Mouse (Mus musculus): Measurements from ENCODE around the gene Macf1.
A peak's percentile ranks its signal among the peaks of the same experiment; 100 is the strongest.
"Not testable (repeated sequence)": the region's sequence is repeated elsewhere in the genome, so short reads cannot be mapped to it uniquely, and the experiment has no call there.

Macf1 gene

DNA sequence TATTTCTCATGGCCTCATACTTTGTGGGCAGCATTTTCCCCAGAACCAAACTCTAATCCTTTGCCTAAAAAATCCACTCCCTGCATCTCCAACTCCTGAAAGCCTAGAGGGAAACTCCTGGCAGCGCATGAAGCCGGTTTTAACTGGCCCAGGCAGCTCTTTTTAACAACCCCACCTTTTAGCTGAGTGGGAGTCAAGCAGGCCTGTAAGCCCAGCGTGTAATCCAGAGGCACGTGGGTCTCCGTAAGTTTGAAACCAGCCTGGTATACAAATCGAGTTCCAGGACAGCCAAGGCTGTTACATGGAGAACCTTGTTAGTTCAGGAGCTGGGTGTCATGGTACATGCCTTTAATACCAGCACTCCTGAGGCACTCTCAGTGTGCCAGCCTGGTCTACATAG lies 14.5 kb downstream of the Macf1 start:
- DNase-seq: no peak

DNA sequence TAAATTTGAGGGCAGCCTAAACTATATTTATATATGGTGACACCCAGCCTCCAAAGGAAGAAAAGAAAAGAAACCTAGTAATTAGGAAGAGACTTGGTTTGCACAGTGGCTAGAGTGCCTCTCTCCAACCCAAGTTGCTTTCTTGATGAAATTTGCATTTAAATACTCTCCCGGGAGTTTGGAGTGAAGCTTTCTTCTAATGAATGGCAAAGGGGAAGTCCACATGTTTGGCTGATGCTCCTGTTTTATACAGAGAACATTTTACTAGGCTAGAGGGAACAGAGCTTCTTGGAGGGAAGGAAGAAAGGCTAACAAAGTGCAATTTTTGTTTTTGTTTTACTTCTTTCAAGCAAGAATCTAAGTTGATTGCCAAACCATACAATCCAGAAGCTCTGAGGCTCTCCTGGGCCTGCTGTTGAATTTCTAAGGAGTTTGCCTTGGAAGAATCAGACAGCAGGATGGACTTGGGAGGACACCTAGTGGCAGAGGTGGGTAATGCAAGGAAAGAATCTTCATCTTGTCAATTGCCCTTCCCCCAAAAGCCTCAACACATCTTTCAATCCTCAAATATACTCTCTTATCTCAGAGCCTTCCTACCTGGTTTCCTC lies 16.8 kb downstream of the Macf1 start:
- DNase-seq: peak; percentile 94

DNA sequence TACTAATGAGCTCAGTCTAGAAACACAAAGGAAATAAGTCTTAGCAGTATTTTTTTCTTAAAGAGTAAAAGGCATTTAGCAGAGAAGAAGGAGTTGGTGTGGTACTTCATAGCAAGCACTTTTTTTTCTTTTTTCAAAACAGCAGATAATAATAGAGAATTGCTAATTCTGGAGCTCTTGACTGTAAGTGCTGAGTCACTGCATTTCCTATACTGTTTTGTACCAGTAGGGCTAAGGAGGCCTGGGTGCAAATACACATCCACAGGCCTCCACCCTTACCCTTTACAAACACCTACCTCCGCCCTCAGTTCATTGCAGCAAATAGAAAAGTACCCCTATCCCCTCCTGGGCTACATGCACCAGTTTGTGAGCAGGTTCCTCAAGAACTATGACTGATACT lies 17.6 kb downstream of the Macf1 start:
- DNase-seq: no peak

DNA sequence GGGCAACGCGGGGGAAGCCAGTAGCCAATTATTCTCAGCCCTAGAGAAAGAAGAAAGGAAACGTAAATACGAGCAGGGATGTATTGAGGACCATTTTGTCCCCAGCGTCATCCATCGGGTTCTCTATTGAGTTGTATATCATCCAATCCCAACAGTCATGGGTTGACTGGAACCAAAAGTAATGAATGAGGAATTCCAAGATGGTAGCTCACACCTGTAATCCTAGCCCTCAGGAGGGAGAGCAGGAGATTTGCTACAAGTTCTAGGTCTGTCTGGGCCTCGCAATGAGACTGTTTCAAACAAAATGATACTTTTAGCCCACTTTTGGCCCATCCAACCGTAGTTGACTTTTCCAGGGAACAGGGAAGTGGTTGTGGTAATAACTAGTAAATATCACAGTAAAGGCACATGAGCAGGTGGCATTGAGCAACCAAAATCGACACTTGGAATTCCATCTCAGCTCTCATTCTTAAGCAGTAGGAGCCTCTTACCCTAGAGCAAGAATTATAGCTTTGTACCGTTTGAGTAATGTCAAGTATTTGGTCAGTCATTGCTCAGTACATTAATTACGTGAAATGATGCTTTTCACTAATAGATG lies 18.4 kb downstream of the Macf1 start:
- peak; percentile 58 for DNase-seq

DNA sequence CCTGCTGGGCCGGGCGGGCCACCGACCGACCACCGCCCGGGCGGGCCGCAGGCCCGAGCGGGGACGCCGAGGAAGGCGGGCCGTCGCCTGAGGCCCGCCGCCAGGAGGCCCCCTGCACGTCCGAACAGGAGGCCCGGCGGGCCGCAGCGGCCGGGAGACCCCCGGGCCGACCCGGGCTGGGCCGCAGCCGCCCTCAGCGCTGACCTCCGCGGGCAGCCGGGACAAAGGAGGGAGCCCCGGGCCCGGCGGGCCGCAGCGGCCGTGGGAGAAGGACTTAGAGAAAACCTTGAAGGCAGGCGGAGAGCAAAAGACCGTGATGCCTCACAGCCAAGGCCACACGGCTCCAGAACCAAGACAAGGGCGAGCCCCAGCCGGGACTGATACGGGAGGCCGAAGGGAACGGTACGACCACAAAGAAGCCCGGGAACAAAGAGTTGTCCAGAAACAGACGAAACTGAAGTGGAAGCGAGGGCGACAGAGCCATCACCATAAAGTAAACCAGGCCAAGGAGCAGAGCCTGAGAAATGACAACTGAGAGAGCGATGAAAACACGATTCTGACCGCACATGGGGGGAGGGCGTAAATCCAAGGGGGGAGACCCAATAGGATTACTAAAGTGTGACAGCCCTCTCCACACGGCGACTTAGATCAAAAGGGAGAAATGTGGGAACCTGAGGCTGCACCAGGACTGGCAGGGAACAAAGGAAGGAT lies 19.1 kb downstream of the Macf1 start:
- DNase-seq: peak; percentile 33

DNA sequence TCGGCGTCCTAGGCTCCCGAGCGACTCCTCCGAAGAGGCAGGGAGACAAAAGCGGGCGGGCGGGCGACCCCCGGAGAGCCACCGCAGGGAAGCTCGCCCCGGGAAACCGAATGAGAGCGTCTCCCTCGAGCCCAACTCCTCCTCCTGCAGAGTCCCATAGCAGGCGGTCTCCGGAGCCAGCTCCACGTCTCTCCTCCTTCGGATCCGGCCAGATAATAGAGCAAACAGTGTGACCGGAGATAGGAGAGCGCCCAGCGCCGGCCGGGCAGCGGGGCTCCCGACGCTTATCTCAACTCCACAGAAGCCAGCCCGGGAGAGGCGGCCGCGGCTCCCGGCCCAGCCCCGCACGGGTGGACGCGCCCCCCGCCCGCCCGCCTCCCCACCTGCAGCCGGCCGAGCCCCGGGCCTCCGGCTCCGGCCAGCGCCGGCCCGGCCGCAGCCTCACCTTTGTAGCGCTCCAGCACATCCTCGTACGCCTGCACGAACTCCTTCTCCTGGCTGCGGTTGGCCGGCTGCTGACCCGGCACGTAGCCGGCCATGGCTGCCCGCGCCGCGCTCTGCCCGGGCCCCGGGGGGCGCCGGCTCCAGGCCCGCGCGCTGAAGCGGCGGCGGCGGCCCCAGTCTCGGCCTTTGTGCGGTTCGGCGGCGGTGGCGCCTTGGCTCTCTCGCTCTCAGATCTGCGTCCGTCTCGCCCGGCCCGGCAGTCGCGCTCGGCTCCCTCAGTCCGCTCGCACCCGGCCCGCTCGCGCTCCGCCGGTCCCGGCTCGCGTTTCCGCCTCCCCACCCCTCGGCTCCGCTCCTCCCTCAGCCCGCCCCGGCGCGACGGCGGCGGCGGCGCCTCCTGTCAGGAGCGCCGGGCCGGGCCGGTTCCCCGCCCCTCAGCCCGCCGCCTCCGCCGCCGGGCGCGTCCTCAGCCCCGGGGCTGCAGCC lies 19.9 kb downstream of the Macf1 start:
- DNase-seq: peak; percentile 78

DNA sequence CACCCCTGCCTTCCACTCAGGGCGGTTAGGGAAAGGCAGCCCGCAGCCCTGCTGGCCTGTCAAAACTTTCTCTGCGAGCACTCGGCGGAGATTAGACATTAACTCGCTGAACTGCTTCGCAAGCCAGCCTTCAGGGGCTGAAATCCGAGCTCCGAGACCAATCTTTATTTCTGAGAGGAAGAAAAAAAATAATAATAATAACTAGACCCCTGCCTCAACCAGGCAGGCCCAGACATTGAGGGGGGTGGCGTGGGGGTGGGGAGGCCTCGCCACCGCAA lies 20.5 kb downstream of the Macf1 start:
- DNase-seq: peak; percentile 35

DNA sequence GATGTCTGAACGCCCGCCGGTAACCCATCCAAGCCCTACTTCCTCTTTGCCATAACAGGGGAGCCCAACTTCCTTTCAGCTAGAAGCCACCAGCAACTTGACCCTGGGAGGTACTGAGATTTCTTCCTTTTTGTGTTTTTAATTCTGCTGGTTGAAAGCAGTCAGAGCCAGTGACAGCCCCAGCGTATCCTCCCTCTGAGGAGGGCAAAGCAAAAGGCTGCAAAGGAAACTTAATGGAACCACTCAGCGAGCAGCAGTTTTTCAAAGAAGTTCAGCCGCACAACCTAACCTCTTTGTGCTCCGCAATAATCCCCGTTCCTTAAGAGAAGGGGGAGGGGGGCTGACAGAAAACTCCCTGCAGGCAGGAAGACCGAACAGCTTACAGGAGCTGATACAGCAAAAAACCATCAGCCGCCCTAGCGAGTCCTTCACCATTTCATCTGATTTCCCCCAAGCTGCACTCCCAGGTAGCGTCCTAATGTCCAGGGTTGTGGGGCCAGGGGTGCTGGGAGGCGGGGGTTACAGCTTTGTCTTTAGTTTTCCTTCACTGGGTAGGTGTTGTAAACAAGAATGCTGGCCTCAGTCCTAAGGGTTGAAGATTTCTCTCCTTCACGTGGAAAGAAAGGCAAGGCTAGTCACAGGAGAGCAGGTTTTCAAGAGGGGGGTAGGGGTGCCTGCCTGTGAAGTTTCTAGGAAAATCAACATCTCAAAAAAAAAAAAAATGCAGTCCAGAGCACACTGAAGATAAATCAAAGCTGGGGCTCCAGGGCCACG lies 21.1 kb downstream of the Macf1 start:
- no peak for DNase-seq

DNA sequence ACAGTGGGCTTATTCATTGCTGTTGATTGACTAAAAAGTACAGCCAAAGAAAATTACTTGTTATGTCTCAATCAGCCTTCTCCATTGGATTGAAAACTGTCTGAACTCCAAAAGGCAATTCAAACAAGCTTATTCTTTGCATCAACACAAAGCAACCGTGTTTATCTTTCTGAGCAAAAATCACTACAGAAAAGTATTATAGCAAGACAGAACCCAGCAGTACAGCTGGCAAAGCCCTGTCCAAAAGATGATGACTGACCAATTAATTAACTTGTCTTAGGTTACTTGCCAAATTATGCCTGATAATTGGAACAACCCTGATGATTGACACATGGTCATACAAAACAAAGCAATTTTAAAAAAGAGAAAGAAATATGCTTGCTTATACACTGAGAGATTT lies 26.0 kb downstream of the Macf1 start:
- no peak for DNase-seq

DNA sequence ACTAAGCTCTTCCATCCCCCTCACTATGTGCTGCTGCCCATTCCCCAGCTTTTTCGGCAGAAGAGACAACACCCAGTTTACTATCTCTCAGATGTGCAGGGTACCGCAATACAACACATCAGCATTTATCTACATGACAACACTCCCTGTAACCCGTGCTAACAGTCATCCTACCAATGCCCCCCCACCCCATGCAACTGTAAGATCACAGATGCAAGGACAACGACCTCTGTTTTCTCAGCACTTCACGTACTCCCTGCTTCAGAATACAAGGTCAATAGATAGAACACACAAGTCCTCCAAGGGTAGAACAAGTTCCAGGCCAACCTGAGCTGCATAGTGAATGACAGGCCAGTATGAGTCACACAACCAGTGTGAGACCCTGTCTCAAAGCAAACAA lies 28.9 kb downstream of the Macf1 start:
- no peak for DNase-seq

DNA sequence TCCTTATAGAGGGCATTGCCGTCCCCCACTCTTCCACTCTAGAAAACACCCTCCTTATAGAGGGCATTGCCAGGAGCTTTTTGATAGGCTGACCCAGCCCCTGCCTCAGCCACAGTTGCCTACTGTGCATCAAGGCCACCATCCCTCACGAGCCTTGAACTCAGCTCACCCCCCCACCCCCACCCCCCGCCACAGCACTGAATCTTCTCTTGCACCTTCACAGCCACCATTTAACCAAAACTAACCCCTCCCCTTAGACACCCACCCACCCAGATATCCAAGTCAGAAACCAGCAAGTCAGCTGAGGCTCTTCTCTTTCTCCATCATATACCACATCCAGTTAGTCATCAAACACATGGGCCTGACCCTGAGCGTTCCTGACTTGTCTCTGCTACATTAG lies 29.6 kb downstream of the Macf1 start:
- DNase-seq: no peak

DNA sequence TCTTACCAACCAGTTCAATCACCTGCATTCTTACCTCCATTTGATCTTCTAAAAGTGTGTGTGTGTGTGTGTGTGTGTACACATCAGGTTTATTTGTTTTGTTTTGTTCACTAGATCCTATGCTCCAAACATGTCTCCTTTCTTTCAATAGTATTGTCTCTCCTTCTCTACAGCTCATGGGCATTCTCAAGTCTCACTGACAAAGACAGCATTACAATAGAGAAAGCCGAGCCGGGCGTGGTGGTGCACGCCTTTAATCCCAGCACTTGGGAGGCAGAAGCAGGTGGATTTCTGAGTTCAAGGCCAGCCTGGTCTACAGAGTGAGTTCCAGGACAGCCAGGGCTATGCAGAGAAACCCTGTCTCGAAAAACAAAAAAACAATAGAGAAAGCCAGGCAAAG lies 30.7 kb downstream of the Macf1 start:
- not testable (repeated sequence) for DNase-seq

DNA sequence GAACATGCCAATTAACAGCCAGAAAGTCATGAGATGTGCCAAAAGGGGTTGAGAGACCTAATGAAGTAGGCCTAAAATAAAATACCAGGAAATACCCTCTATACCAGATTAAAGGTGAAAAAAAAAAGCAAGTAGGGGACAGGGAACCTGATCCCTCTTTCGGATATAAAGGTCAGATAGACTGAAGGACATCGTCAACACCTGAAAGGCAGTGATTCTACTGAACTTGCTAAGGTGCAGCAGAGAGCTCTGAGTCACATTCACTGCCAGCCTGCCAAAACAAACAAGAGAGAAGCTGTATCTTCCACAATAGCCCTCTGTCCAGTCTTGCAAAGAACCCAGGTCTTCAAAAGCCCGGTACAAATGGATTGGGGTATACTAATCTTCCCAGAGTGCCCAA lies 32.0 kb downstream of the Macf1 start:
- peak; percentile 29 for DNase-seq

DNA sequence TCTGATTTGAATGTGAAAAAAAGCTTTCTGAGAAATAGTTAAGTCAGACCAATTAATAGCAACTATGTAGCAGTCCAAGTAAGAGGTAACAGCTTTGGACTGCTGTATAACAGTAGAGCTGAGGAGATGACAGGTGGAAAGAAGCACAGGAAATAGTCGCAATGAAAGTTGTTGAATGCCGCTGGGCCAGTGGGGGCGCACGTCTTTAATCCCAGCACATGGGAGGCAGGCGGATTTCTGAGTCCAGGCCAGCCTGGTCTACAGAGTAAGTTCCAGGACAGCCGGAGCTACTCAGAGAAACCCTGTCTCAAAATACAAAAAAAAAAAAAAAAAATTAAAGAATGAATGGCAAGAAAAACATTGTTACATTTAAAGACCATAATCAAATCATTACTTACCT lies 35.0 kb downstream of the Macf1 start:
- no peak for DNase-seq

DNA sequence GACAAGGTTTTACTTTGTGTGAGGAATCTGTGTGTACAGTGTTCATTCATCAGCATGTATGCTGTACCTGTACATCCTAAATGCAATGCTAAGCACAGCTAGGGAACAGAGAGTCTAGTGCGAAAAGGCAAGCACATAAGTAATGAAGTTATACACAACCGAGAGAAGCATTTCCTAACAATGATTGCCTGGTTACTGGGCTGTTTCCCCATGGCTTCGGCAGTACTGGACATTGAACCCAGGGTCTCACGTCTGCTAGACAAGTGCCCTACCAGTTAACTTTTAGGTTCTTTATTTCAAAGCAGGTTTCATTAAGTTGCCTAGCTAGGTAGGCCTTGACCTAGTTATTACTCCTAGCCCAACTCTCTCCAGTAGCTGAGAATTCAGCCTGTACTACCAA lies 36.5 kb downstream of the Macf1 start:
- no peak for DNase-seq

DNA sequence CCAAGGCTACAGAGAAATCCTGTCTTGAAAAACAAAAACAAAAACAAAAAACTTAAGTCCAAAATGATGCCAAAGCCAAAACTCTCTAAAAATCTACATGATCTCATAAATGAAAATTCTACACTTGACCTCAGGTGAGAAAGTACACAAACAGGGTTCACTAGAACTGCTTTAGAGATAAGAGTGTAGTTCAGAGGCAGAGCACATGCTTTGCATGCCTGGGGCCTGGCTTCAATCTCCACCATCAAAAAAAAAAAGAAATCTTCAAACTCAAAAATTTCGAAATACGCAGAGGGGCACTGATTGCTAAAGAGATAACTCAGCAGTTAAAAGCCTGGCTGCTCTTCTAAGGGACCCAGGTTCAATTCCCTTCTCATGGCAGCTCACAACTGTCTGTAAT lies 37.1 kb downstream of the Macf1 start:
- DNase-seq: peak; percentile 46

DNA sequence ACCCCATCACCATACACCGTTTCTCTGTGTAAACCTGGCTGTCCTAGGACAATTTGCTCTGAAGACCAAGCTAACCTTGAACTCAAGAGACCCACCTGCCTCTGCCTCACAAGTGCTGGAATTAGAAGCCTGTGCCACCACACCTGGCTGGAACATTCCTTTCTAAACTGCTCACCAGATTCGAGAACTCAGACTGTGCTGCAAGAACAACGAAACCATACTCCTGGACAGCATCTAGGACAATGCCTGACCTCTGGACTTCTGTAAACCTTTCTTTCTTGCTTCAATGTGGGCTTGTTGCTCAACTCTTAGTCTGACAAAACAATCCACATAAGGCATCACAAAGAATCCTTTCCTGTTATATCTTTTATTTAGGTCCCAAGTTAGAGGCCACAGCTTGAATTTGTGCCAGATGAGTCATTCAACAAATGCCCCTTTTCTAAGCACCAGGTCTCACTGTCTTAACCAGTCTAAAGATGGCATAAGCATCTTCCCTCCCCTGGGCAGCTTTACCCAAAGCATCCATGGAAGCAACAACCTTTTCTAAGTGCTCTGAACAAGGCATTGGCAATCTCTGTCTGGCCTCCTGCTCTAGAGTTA lies 38.8 kb downstream of the Macf1 start:
- DNase-seq: no peak

DNA sequence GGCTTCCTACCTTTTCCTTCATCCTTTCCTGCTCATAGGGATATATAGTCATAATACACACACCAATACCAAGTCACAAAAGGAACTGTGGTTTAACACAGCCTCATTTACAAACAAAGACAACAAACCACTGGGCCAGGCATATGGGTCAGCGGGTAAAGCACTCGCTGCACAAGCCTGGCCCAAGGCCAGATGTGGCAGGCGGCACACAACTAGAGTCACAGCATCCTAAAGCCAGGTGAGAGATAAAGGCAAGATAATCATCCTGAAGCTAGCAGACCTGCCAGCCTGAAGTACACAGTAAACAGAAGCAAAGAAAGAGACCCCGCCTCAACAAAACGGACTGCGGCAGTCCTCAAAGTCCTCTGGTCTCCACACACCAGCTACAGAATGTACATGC lies 40.6 kb downstream of the Macf1 start:
- no peak for DNase-seq

DNA sequence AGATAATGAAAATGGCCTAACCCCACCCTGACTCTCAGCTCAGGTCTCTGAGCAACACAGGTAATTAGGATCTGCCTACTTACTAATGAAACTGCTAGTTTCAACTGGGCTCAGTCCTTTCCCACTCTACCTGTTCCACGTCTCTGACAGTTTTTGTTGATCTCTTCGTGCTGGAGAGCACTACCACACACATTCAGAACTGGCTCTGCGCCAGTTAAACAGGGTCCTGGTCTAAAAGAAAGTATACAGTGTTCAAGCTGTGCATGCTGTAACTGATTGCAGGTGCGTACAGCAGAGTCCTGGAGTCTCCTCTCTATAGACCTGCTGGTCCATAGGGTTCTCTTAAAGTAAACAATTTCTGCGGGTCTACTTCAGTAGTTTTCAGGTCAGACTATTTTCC lies 41.3 kb downstream of the Macf1 start:
- DNase-seq: no peak

DNA sequence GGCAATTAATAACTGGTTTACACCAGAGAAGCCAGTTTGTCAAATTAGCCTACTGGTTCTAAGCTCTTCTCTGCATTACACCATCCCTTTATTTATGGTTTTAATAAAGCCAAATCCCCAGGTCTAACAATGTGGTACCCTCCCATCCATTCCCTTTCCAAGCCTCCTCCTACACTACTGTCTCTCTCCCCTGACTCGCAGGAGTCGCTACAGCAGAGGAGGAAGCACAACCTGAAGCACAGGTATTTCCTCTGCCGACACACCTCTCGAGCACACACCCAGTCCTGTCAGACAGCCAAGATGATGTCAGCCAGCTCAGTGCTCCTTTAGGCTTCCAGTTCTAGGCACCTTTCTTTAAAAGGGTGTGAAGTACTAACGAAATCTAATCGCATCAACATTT lies 47.0 kb downstream of the Macf1 start:
- DNase-seq: peak; percentile 84

DNA sequence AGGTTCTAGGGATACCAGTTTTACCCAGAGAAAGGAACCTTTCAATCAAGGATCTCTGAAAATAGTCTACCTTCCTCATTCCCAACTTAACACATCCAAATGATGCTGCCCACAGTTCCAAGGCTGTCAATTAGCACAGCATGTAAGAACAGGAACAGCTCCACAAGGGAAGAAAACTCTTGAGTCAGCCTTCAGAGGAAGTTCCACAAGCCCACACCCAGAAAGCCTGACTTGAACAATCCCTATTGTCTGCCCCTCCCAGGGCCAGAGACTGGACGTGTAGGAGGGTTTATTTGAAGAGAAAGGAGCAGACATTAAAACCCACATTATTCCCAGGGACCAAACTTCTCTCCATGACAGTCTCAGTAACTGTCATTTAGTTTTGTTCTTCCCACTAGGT lies 48.7 kb downstream of the Macf1 start:
- DNase-seq: peak; percentile 62

DNA sequence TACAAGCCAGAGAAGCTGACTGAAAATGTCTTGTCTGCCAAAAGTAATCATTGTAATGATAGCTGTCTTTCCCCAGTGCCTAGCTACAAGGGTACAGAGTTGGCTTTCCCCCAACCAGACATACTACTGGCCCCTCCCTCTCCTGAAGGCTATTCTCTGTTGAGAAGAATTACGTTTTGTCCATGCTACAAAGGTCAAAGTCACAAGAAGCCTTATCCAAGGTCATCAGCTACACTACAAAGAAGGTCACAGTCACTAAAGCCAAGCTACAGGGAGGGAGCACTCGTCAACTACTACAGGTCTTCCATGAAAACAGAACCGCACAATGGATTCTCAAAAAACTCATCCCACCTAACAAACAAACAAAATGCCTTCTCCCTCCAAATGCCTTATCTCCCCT lies 49.7 kb downstream of the Macf1 start:
- DNase-seq: no peak

DNA sequence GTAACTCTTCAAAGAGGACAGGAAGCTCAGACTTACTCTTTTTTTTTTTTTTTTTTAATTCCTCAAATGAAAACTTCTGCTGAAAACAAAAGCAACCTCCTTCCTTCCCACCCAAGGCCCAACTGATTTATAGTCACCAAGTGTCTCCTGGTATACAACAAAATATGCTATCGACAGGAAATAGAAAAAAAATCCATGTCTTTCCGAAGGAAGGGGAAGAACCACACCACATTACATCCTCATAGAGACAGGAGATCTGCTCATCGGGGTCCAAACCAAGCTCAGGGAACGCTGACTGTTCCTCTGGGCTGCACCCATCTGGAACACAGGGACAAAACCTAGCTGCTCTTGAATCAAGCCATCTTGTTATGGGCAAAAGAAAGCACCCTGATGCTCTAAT lies 50.3 kb downstream of the Macf1 start:
- no peak for DNase-seq
